Mouse (Mus musculus) stomach, embryonic 15.5 days (tissue): ENCODE data around the gene Tymp. TPM values are rescaled to one million over a fixed set of nuclear protein-coding genes. Genes with fewer than 3 reads are reported as not detected.
A peak's percentile ranks its signal among the peaks of the same experiment; 100 is the strongest.

Source experiments
- ATAC-seq: fragments of 200-750 bp; cut with Nextera tagmentation; 2 replicates; pipeline ENCODE4 v1.8.0; 2017; ENCODE audit warnings: low read depth, moderate number of reproducible peaks, moderate TSS enrichment; ENCODE audit not compliant: insufficient read depth, low FRiP score
- H3K27ac ChIP-seq: fragments of 300-500 bp; sonication (generic); 2 replicates; pipeline ENCODE4 v1.5.1; 2015; ENCODE audit warnings: mild to moderate bottlenecking, inconsistent platforms
- H3K27me3 ChIP-seq: fragments of 300-500 bp; sonication (generic); replicated peaks from 2 replicates; pipeline ENCODE4 v1.6.1; 2015; ENCODE audit warnings: inconsistent platforms
- H3K36me3 ChIP-seq: fragments of 300-500 bp; sonication (generic); 2 replicates; pipeline ENCODE4 v1.6.1; 2015; ENCODE audit warnings: inconsistent platforms
- H3K4me1 ChIP-seq: fragments of 300-500 bp; sonication (generic); 2 replicates; pipeline ENCODE4 v1.6.1; 2015; ENCODE audit warnings: inconsistent platforms
- H3K4me2 ChIP-seq: fragments of 300-500 bp; sonication (generic); 2 replicates; pipeline ENCODE4 v1.6.1; 2015; ENCODE audit warnings: mild to moderate bottlenecking, inconsistent platforms
- H3K4me3 ChIP-seq: fragments of 300-500 bp; sonication (generic); replicated peaks from 2 replicates; pipeline ENCODE4 v1.5.1; 2015; ENCODE audit warnings: inconsistent platforms
- H3K9ac ChIP-seq: fragments of 300-500 bp; sonication (generic); 2 replicates; pipeline ENCODE4 v1.6.1; 2015; ENCODE audit warnings: inconsistent platforms
- H3K9me3 ChIP-seq: fragments of 300-500 bp; sonication (generic); 2 replicates; pipeline ENCODE4 v1.6.1; 2016; ENCODE audit warnings: inconsistent platforms
- WGBS: fragments of 180-500 bp; shearing (Covaris S2); methylation state at CpG from one replicate; pipeline ENCODE4 v1.1.7; 2015; 5-methylcytosine and 5-hydroxymethylcytosine counted together
- polyA plus RNA-seq: library from polyadenylated mRNA; unstranded; fragments of >200 nt; fragmentation: Nextera tagmentation; extraction: Ambion mirVana; gene quantifications from 2 replicates; pipeline ENCODE4 v1.2.1, GENCODE M21; 2015

Gene Tymp
- polyA plus RNA-seq, 1 experiment from 2014 or later = 1.5 TPM

DNA sequence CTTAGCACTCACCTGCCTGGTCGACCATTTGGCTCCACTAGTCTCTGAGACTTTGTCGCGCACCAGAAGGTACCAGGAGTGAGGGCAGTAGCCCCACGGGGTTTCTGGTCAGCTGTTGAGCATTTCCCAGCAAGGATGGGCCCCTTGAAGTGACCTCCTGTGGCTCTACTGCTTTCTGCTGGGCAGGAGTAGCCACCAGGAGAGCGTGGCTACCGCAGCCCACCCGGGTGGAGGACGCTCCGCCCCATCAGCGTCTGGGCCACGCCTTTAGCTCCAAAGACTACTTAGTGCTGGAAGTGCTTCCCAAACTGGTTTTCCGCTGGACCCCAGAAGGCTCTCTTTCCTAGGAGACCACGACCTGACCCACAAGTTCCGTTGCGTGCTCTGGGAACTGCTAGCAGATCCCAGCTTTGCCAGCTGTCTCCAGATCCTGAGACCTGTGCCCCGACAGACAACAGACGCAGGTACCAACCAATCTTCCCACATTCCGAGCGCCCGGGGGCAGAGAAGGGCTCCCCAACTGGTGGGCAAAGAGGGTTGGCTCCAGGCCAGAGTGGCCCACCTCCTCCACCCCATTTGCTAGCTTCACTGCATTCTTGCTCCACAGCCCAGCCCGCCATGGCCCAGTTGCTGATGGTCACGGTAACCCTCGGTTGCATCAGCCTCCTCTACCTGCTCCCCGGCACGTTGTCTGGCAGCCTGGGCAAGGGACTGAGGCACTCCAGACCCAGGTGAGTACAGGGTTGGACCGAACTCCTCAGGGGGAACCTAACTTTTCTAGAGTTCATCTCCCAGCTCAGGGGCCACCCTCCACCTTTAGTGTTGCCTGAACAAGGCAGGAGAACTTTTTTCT, 53.9 kb downstream of the Tymp start, which contains the start of gene Adm2:
Gene Adm2, plus strand, starts transcription at position 51 of the 853 bp plus-strand sequence.
- Histone ChIP-seq H3K36me3 (no peaks in the 10 kb centered on the region), H3K4me1 (peaks cover 3% of the 10 kb centered on the region; the same call in 1 of the 2 replicates), H3K9ac (no peak within 1 kb of the TSS), H3K9me3 (no peaks in the 10 kb centered on the region), H3K27ac (no peak within 1 kb of the TSS), H3K27me3 (no peaks in the 10 kb centered on the region; the same call in 1 of the 2 replicates), H3K4me2 (peak within 1 kb of the TSS; percentile 54), H3K4me3 (peak within 1 kb of the TSS; percentile 33)
- 5% methylated on average over 26 of the region's 26 CpGs for WGBS
- 0 out of 2 replicates have a peak, but pooled peaks have one; percentile 31 for ATAC-seq

Other genes with a start within 250 kb of the Tymp start
- gene Hdac10, start 248.3 kb downstream of the Tymp start, polyA plus RNA-seq = 20.9 and 23.3 TPM in 2 replicates
- gene Mapk12, start 236.3 kb downstream of the Tymp start, polyA plus RNA-seq = 3.8 and 4.7 TPM in 2 replicates
- 5.9 and 6.4 TPM in 2 replicates for gene Mapk11, start 227.4 kb downstream of the Tymp start, polyA plus RNA-seq
- 128 and 129 TPM in 2 replicates for gene Plxnb2, start 196.3 kb downstream of the Tymp start, polyA plus RNA-seq
- 12.5 and 14.9 TPM in 2 replicates for gene Dennd6b, start 180.5 kb downstream of the Tymp start, polyA plus RNA-seq
- 25.4 and 28.5 TPM in 2 replicates for gene Ppp6r2, start 165.5 kb downstream of the Tymp start, polyA plus RNA-seq
- gene Sbf1, start 61.7 kb downstream of the Tymp start, polyA plus RNA-seq = 45.3 and 45.9 TPM in 2 replicates
- gene Adm2, start 54.3 kb downstream of the Tymp start, polyA plus RNA-seq = 0.76 and 1.1 TPM in 2 replicates
- gene Miox, start 42.6 kb downstream of the Tymp start, polyA plus RNA-seq = 0.53 and 0.71 TPM in 2 replicates
- 57.3 and 62.3 TPM in 2 replicates for gene Lmf2, start 21.4 kb downstream of the Tymp start, polyA plus RNA-seq
- 127 and 141 TPM in 2 replicates for gene Ncaph2, start 21.3 kb downstream of the Tymp start, polyA plus RNA-seq
- 6.7 and 7.3 TPM in 2 replicates for gene Sco2, start 3.2 kb downstream of the Tymp start, polyA plus RNA-seq
- gene Odf3b, start 2.2 kb upstream of the Tymp start, polyA plus RNA-seq = 0.48 and 0.84 TPM in 2 replicates
- gene Klhdc7b, start 7.9 kb upstream of the Tymp start, polyA plus RNA-seq = not detected in 2 replicates
- not detected in 2 replicates for gene Syce3, start 33.5 kb upstream of the Tymp start, polyA plus RNA-seq
- gene Cpt1b, start 48.8 kb upstream of the Tymp start, polyA plus RNA-seq = 0.63 and 0.66 TPM in 2 replicates
- gene C730034F03Rik, start 52.5 kb upstream of the Tymp start, polyA plus RNA-seq = 3.6 and 4.2 TPM in 2 replicates
- not detected in 2 replicates for gene Gm44502, start 52.7 kb upstream of the Tymp start, polyA plus RNA-seq
- 51.3 and 55.5 TPM in 2 replicates for gene Chkb, start 52.9 kb upstream of the Tymp start, polyA plus RNA-seq
- 3.7 and 3.8 TPM in 2 replicates for gene Mapk8ip2, start 76.9 kb upstream of the Tymp start, polyA plus RNA-seq
- 18.8 TPM in 2 replicates for gene Arsa, start 100.4 kb upstream of the Tymp start, polyA plus RNA-seq
- gene Shank3, start 122.6 kb upstream of the Tymp start, polyA plus RNA-seq = 1.7 and 1.9 TPM in 2 replicates
- 0.14 and 0.23 TPM in 2 replicates for gene Acr, start 191.3 kb upstream of the Tymp start, polyA plus RNA-seq
- gene Rabl2, start 214.9 kb upstream of the Tymp start, polyA plus RNA-seq = 34.6 and 37.6 TPM in 2 replicates